Mouse (Mus musculus) heart, postnatal 10 days (tissue): ENCODE measurements around the gene 4921507P07Rik. TPM values are rescaled to one million over a fixed set of nuclear protein-coding genes. Genes with fewer than 3 reads are reported as not detected.
"Not testable (repeated sequence)": the region's sequence is repeated elsewhere in the genome, so short reads cannot be mapped to it uniquely, and the experiment has no call there.

Experiments
- DNase-seq, 2 experiments: peaks; one replicate each; pipeline ENCODE4 v3.0.0; 2021
- intact Hi-C: fragments of 180-260 bp; cut with DNase I; formaldehyde crosslinking; loops from one replicate; pipeline ENCODE4 v1.15.1; 2025
- total RNA-seq, 2 experiments: library from RNA; stranded (reverse); gene quantifications; 2 replicates each; pipeline ENCODE4 v1.2.3; 2021

The 4921507P07Rik gene
- total RNA-seq, 2 experiments from 2014 or later, result 0.25 to 0.36 TPM

DNA sequence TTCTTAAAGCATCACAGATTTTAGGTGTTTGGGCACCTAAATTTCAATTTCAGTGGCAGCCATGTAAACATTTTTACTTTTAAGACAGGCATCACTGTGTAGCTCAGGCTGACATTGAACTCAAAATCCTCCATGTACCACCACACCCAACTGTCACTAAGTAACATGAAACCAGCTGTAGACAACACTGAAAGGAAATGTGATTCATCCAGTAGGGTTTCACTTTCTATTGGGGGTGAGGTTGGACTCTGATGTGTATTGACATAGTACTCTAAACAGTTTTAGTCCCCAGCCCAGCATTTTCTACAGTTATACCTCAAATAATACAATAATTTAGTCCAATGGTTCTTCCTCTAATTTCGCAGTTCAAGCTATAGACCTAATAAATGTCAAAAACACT, 35.7 kb downstream of the 4921507P07Rik start:
- DNase-seq, result no peak
- intact Hi-C loops, result no loop called here

DNA sequence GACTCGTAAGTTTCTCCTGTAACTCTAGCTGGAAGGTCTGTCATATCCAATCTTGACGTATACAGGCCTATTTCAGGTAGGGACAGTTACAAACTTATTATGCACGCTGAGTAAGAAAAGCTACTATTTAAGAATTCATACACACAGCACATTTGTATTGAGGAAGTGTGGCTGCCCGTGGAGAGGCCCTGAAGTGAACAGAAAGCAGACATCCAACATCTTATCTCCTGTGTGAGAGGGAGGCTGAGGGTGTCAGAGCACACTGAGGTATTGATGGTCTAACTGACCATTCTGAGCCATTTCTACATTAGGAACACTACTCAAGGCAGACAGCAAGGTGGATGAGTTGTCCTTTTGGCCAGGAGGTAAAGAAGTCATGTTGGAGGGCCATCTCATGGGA, 37.6 kb downstream of the 4921507P07Rik start:
- intact Hi-C loops, result no loop called here
- no peak for DNase-seq

DNA sequence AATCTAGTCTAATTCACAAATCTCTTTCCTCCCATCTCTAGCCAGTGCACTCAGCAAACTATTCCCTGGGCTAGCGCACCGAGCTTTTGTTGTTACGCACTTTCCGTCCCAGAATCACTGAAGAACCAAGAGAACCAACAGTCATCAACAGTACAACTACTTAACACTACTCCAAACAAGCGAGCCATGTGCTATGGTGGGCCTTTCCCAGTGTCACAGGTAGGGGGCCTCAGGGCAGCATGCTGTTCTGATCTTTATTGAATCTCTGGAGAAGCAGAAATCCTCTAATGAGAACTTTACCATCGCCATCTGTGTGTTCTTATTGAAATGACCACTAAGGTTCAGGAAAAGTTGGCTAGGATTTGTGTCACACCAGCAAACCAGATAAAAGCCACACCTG, 38.9 kb downstream of the 4921507P07Rik start:
- intact Hi-C loops, result no loop called here
- DNase-seq, result no peak

DNA sequence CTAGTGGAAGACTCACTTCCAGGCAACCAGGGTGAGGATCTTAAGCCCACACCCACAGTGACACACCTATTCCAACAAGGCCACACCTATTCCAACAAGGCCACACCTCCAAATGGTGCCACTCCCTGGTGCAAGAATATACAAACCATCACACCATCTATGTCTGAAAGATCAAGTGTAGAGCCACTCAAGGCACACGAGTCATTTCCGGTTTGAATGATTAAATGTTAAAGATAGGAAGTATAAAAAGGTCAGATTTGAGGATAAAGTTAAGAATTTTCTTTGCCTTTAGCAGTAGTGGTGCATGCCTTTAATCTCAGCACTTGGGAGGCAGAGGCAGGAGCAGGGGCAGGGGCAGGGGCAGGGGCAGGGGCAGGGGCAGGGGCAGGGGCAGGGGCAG, 42.2 kb downstream of the 4921507P07Rik start:
- DNase-seq, intact Hi-C loops: not testable (repeated sequence)

DNA sequence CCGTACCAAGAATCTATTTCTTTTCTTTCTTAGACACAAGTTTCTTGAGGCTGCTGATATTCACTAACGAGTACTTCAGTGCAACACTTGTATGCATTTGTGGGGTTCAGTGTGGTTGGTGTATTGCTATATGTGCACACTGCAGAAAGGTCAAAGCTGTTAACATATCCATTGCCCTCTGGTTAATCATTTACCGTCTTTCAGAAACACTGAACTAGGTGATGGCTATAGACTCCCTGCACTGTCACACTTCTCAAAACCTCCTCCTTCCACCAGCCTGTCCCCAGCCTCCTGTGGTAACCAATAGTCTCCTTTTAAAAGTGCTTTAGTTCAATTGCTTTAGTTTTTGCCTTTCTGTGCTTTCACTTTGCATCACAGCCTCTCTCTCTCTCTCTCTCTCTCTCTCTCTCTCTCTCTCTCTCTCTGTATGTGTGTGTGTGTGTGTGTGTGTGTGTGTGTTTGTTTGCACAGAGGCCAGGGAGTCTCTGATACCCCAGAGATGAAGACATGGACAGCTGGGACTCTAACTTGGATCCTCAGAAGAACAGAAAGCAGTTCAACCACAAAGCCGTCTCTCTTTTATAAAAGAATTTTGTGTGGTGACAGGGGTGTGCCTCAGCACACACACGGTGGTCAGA, 43.4 kb downstream of the 4921507P07Rik start:
- no peak for DNase-seq
- intact Hi-C loops, result no loop called here

DNA sequence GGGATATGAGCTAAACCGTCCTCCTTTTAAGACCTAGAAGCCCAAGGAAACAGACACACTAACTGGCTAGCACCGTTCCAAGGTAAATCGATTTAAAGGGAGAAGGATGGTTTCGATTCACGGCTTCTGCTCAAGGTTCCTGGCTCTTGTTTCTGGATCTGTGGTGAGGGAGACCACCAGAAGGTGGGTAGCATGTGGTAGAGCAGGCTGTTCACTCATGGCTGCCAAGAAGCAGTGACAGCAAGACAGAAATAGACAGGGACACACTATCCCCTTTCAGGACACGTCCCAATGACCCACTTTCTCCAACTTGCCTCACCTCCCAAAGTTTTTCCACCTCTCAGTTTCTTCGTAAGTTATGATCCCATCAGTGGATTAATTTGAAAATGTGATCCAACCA, 46.6 kb downstream of the 4921507P07Rik start:
- no peak for DNase-seq
- intact Hi-C loops, result no loop called here

DNA sequence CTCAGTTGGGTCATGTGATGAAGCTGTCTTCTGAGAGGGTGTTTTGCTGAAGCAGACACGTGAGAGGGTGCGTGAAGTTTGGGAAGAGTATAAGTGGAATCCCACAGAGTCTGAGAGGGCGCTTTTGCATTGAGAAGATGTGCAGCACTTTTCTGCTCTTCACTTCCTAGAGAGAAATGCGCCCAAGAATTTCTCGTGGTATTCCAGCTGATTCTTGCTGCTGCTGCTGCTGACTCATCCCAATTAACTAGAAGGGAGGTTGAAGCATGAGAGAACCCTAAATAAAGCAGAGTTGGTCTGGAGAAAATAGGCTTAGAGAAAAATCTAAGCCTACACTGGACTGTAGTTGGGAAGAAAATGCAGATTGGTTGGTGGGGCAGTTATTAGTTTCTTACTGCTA, 47.4 kb downstream of the 4921507P07Rik start:
- intact Hi-C loops, result no loop called here
- no peak for DNase-seq

DNA sequence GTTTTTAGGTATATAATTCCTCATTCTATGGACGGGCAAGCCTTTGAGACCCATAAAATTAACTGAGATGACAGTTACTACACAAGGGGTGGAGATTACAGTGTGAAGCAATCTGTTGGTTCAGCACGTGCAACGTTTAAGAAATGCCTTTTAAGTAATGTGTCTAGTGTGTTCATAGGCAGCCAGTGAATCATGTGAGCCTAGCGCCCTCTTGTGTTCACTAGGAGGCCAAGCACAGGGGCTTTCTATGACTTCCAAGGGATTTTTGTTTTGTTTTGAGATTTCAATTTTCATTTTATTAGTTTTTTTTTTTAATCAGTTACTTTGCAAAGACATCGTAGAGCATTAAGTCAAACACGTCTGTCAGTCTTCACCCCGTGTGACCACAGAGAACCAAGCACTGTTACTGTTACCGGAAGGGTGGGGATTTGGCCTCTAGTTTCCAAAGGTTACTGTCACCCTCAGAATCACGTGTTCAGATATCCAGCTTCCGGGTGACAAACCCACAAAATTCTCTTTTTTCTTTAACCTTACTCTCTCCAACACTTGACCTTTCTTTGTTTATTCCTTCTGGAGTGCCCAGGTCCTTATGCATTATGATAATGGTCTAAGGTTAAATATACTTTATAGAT, 50.9 kb downstream of the 4921507P07Rik start:
- peak; percentile 42 to 61 for DNase-seq

DNA sequence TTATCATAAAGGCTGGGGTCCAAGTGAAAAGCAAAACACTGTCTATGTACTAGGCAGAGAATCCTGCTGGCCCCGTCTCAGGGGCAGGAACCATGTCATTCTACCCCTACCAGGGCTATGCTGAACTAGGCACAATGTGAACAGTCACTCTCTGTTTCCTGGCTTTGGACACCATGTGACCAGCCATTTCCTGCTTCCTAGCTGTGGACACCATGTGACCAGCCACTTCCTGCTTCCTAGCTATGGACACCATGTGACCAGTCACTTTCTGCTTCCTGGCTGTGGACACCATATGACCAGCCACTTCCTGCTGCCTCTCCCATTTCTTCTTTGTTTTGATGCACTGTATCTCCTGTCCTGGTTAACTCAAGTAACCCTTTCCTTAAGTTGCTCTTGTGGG, 53.9 kb downstream of the 4921507P07Rik start:
- no peak for DNase-seq
- intact Hi-C loops, result no loop called here

More for the DNA sequence above, 50.9 kb downstream of the 4921507P07Rik start:
- intact Hi-C loops, result no loop called here

DNA sequence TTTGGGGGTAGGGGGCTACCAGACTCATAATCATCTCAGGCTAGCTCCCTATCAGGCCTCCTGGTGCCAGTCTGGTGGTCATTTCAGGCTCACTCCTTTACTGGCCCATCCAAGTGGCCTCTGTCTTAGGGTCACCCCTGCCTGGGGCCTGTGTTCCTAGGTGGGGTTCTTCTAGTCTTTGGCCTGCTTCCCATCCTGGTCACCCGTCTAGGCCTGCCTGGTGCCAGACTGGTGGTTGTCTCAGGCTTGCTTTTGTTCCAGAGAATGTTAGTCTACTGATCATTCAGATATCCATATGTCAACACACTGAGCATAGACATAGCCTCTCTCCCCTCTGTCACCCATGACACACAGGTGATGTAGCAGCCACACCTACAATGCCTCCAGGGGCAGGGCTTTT, 56.8 kb downstream of the 4921507P07Rik start:
- no peak for DNase-seq

DNA sequence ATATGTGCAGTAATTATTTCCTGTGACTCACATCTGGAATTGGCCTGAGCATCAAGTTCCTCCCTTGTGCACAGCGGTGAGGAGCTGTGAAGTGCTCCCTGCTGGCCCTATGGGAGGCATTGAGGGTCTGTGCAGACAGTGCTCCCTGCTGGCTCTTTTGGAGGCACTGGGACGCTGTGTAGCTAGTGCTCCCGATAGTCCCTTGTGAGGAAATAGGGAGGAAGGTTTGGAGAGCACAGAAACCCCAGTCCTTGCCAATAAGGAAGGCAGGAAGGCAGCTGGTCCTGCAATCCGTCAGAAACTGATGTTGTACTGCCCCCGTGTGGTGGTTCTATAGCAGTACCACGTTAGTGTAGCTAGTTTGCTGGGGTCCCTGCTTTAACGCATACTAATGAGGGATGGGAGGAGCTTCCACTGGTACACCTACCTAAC, 60.0 kb downstream of the 4921507P07Rik start:
- peak; percentile 80 to 90 for DNase-seq
- intact Hi-C loops, result loop anchor here (2.0 to 10.0 kb wide), 4 partner anchors 228 to 1019 kb away; partner anchors contain the start of gene Mpp6

More for the DNA sequence above, 56.8 kb downstream of the 4921507P07Rik start:
- intact Hi-C loops, result loop anchor here (5.0 to 10.0 kb wide), 3 partner anchors 427 to 1022 kb away; partner anchors contain the start of gene Mpp6

DNA sequence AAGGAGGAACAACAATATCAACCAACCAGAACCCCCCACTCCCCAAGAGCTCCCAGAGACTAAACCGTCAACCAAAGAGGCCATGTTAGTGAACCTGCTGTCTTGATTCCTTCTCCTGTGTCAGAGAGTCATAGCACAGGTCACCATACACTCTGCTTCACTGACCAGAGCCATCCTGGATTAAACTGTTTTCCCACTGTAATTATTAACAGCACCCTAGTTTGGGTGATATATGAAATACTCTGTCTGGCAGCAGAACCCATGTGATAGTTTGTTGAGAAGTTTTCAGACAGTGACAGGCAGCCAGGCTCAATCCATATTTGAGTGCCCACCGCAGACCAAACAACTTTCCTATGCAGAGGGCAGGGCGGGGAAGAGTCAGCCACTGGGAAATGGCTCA, 61.1 kb downstream of the 4921507P07Rik start:
- intact Hi-C loops, result loop anchor here (5.0 to 10.0 kb wide), 3 partner anchors 423 to 1018 kb away; partner anchors contain the start of gene Mpp6
- no peak for DNase-seq

DNA sequence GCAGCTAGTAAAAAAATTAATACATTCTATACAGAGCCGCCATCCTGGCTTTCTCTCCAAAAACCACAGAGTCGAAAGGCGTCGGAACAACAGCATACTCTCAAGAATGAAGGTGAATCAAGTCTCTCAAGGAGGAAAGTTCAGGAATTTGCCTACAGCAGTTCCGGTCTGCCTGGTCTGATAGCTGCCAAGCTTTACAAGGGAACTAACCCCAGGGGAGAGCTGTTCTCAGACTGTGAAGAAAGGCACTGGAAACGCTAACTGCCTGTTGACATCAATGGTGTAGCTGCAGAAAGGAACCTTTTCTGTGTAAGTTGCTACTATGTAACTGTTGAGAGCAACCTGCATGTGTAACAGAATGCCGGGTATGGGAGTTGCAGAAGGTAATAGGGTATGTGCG, 64.5 kb downstream of the 4921507P07Rik start:
- intact Hi-C loops, result loop anchor here (10.0 kb wide), 1 partner anchor 607 kb away; no protein-coding TSS in a partner anchor
- DNase-seq, result no peak

DNA sequence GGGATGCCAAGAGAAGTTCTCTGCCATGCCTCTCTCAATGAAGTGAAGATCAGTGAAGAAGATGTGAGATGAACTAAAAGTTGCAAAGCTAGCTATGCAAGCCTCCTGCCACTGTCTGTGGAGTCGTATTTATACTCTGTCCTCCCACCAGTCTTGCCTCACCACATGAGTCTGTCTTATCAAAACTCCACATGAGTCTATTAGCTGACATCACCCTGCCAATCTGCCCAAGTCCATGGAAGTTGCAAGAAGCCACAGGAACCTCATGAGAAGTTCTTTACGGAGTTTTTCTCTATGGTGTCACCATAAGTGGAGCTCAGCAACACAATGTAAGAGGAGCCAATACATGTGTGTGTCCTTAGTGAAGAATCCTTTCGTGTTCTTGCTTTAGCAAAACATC, 65.4 kb downstream of the 4921507P07Rik start:
- DNase-seq, result no peak
- intact Hi-C loops, result loop anchor here (10.0 kb wide), 1 partner anchor 606 kb away; no protein-coding TSS in a partner anchor

DNA sequence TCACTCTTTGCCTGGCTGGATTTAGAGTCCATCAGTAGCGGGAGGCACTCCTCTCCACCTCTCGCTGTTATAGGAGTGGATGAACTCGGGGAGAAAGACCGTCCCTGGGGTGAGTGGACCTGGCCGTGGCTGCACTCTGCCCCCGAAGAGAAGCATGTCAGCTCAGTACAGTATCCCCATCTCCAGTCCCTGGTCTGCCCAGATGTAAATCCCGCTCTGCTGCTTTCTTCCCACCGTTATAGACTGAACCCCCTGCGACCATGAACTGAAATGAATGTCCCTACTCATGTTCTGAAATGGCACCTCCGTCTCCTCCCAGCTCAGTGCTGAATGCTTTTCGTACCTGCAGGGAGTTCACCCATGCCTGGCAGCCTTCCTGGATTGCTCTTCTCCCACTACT, 67.2 kb downstream of the 4921507P07Rik start:
- intact Hi-C loops, result loop anchor here (5.0 kb wide), 2 partner anchors 72 to 87 kb away; partner anchors contain the start of gene Osbpl3
- DNase-seq, result no peak

DNA sequence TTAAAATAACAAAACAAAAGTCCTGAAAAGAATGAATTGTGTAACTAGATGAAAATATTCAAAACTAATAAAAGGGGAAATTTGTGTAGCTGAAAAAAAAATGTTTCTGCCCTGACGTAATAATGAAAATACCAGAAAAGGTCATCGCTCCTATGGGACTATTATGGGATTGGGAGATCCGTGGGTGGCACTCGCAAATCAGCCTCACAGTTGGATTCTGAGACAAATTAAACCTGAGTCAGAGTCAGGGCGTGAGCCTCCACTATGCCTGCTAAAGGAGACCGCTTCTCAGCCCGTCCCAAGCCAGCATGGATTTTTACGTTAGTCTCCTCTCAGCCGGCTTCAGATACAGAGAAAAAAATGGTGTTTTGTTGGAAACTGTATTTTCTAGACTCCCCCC, 69.0 kb downstream of the 4921507P07Rik start:
- no peak for DNase-seq
- intact Hi-C loops, result loop anchor here (5.0 kb wide), 2 partner anchors 70 to 85 kb away; partner anchors contain the start of gene Osbpl3

DNA sequence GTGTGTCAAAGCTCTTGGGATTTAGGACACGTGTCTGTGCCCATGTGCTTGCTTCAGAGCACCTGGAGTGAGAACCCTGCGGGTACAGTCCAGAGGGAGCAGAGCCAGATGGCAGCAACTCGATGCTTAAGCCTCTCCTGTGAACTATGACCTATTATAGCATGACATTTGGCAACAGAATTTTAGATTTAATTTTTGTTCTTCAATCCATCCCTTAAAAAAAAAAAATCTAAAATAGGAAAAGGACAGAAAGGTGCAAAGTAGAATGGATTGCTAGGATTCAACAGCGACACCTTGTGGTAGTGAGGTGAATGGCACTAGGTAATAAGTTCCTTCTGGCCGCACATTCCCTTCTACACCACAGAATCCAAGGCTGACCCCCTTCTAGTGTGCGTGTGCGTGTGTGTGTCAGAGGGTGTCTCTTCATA, 69.8 kb downstream of the 4921507P07Rik start:
- DNase-seq, result peak; percentile 76 to 87
- intact Hi-C loops, result loop anchor here (1.0 to 5.0 kb wide), 3 partner anchors 69 to 214 kb away; partner anchors contain the start of gene Osbpl3

DNA sequence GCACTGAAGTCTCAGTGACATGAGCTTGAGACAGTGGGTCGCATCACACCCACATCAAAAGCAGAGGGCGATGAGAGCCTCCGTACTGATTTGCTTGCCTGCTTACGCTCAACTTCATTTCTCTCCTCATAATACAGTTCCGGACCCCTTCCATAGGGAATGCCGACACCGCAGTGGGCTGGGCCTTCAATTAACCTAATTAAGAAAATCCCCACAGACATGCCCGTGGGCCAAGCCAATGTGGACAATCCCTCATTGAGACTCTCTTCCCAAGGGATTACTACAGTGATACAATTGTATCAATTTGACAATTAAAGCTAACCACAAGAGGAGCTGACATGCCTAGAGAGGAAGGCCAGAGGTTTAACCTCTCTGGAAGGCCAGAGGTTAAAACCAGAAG, 70.6 kb downstream of the 4921507P07Rik start:
- intact Hi-C loops, result loop anchor here (1.0 to 5.0 kb wide), 3 partner anchors 69 to 214 kb away; partner anchors contain the start of gene Osbpl3
- DNase-seq, result no peak

DNA sequence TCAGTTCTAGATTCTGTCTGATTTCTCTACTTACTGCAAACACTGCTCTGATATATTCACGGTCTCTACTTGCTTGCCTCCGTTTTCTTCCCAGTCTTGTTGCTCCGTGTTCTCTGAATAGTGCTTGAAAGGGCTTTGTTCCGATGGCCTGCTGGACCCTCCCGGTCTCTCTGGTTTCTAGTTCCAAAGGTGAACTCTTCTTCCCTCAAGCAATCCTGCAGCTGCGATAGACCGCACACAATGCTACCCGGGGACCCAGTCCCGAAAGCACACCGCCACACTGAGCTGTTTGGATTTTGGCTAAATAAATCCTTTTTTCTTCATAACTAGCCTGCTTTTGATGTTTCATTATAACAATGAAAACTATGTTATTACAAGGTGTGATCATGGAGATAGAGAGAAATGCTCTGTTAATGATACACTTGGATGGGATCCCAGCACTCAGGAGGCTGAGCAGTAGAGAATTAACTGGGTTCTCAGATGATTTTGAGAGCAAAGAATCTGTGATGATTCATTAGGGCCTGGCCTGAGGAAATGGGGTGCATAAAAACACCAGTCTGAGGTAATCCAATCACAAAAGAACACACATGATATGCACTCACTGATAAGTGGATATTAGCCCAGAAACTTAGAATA, 72.1 kb downstream of the 4921507P07Rik start:
- intact Hi-C loops, result no loop called here
- DNase-seq, result no peak
